Mouse (Mus musculus): ENCODE data around the gene Pknox2.

Pknox2 gene

GRCm38 (mm10) chr9:36870263-36870662 lies 276.9 kb downstream of the Pknox2 start:
- no peak for DNase-seq

GRCm38 (mm10) chr9:36868662-36869061 lies 278.5 kb downstream of the Pknox2 start:
- no peak for DNase-seq

- no peak for DNase-seq
Measured at GRCm38 (mm10) chr9:36864862-36865813, 282.1 kb downstream of the Pknox2 start.

GRCm38 (mm10) chr9:36863694-36864093 lies 283.5 kb downstream of the Pknox2 start:
- DNase-seq = no peak

- DNase-seq = no peak
Measured at GRCm38 (mm10) chr9:36862576-36862975, 284.6 kb downstream of the Pknox2 start.

DNA sequence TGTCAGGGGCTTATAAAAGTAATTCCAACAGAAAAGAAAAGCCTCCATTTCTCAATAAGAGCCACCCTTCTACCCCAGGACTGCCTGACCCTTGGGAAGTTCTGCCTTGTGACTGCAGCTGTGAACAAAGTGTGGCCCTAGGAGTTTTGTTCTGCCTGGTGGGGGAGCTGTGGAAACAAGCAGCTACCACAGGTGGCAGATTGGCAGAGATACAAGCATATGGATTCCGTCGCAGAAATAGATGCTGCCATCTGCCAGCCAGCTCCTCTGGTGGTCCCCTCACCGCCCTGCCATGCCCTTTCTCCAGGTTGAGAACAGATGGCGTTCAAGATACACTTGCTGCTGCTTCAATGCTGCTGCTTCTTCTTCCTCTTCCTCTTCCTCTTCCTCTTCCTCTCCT lies 288.5 kb downstream of the Pknox2 start:
- no peak for DNase-seq

GRCm38 (mm10) chr9:36857476-36858117 lies 289.6 kb downstream of the Pknox2 start:
- DNase-seq = no peak

GRCm38 (mm10) chr9:36856351-36856750 lies 290.9 kb downstream of the Pknox2 start:
- DNase-seq = no peak

DNA sequence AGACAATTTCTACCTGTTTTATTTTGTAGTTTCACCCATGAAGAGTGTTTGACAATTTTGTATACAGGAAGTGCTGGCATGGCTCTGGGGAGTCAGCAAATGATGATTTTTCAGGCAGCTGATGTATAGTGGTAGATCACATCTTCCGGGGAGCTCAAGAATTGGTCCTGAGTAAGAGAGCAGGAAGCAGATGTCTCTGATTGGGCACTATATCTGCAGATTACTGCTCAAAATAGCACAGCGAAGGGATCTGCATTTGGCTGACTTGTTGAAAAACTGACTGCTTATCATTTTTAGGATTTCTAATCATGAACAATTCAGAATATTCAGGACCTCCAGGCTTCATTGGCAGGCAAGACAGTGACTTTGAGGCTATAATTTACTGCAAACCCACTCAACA lies 295.0 kb downstream of the Pknox2 start:
- no peak for DNase-seq

DNA sequence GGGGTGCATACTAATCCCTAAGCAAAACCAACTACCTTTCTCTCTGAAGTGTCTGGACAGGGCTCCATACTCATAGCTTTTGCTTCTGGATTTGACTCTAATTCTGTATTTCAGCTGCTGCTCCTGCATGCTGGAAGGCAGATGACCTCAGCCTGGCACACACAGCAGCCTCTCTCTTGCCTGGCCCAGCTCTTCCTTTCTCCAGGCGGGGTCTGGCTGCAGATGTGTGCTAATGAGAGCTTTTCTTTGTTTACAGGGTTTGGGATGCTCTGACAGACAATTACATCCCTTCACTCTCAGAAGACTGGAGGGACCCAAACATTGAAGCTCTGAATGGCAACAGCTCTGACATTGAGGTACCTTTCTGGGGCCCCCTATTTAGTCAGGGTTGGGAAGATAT lies 297.1 kb downstream of the Pknox2 start:
- DNase-seq = no peak

DNA sequence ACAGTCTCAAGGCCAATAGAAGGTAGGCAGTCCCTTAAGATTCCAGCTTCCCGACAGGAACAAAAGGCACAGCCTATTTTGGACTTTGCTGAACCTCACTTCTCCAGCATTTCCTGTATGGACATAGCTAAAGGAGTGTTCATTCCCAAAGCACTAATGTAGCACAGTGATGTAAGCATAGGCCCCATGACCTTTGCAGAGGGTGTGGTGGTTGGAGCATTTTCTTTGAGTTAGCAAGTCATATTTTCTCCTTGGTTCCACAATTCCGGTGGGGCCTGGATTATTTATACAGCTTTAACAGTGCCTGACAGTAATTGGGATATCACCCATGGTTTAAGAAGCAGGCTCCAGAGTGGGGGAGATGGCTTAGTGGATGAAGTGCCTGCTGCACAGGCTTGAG lies 298.5 kb downstream of the Pknox2 start:
- DNase-seq = no peak

DNA sequence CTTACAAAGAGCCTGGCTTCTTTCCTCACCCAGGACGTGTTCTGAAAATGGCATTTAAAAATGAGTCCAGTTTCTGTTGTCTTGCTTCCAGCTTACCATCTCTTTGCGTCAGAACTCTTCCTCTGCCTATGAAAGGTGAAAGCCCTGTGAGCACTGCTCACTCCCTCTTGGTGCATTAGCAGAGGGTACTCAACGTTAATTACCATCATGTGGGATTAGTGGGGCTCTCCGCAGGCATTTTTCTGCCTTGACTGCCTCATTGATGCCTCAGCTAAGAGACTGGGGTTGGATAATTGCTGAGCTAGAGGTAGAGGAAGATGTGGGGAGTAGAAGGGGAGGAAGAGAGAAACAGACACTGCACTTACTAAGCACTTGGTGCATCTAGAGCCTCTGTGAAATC lies 300.9 kb downstream of the Pknox2 start:
- no peak for DNase-seq
